17 mouse cellular contexts compared by ENCODE assay signal in genomic region chr14:76748711-76749110, GRCm38 (mm10).
"Had no signal": no experiment of that assay in that cellular context is flagged by ENCODE, and none has a peak within 500 bp of the region (broad histone marks: within the 10 kb centered on the region; RNA-seq: fewer than 3 reads in every experiment).

No protein-coding gene starts in this region.

- ATAC-seq: liver, postnatal 0 days; lung, postnatal 0 days had no signal

- H3K4me1 ChIP-seq: neural tube, embryonic 12.5 days had no signal

- DNase-seq: kidney, adult 9 months; kidney, postnatal 25 days; liver, postnatal 0 days; lung, embryonic 14.5 days; midbrain, embryonic 14.5 days; right cerebral cortex, adult 18-20 months; right cerebral cortex, postnatal 14 days; right cerebral cortex, postnatal 4 days; thymus, adult 18-20 months; thymus, postnatal 36 days had no signal

- H3K27me3 ChIP-seq: limb, embryonic 12.5 days; limb, embryonic 15.5 days; neural tube, embryonic 12.5 days; neural tube, embryonic 15.5 days had no signal

- H3K27ac ChIP-seq: limb, embryonic 12.5 days; limb, embryonic 15.5 days; liver, embryonic 14.5 days; macrophage; neural tube, embryonic 12.5 days; neural tube, embryonic 15.5 days had no signal

- H3K4me3 ChIP-seq: limb, embryonic 12.5 days; limb, embryonic 15.5 days; neural tube, embryonic 12.5 days; neural tube, embryonic 15.5 days had no signal
